Mouse (Mus musculus): ENCODE measurements around the gene Rpusd2. TPM values are rescaled to one million over a fixed set of nuclear protein-coding genes. Genes with fewer than 3 reads are reported as not detected.
"Not testable (repeated sequence)": the region's sequence is repeated elsewhere in the genome, so short reads cannot be mapped to it uniquely, and the experiment has no call there.

Gene Rpusd2
- total RNA-seq (2021), result 1 to 10 TPM; 4.1 to 5.5 TPM
- polyA plus RNA-seq (2012; rRNA removed), result 3.2 and 3.5 TPM in 2 replicates
- long read RNA-seq, transcript Rpusd2-201 (3 exons, 2,706 nt), result major isoform, 5 of 6 reads
- long read RNA-seq, partial matches to known transcripts, result 1 of 6 reads
- long read RNA-seq, other reads (novel, unspliced or antisense), result 0 of 6 reads

DNA sequence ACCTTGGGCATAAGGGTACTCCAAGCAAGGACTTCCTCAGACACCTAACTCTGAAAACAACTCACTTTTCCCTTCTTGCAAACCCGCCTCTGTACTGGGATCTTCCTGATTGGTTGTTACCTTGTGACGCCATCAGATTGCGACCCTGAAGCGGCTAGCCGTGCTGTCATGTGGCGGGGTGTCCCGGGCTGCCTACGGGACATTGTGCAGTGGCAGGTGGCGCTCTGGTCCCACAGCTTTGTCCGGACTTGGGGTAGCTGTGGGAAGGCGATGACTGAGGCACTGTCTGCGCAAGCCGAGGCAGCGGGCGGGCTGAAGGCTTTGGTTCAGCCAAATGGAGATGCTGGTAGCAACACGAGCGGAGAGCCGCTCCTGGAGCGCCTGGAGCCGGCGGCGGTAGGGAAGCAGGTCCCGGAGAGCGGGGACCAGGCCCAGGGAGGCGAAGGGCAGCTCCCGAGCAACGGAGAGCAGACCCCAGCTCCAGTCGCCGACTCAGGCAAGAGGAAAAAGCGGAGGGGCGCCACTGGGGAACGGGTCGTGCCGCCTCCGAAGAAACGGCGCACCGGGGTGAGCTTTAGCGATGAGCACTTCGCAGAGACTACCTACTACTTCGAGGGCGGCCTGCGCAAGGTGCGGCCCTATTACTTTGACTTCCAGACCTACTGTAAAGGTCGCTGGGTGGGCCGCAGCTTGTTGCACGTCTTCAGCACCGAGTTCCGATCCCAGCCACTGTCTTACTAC, at the start of gene Rpusd2:
TSS of gene Rpusd2 (plus strand) at position 135 of the 741 bp plus-strand sequence.
- peak; percentile 94 for DNase-seq

DNA sequence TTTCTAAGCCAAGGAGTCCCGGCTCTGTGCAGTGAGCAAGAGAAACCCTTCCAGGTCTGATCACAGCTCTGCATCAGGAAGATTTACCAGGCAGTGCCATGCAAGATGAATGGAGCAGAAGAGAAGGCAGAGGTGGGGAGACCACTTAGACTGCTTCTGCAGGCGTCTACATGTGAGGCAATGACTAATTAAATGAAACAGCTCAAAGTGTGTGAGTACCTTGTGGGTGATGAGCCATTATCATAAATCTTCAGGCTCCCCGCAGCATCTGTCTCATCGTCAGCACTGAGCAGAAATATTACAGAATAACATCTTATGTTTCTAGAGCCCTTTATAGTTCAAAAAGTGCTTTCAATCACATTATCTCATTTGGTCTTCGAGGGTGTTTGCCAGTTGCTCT, 39.1 kb upstream of the Rpusd2 start:
- DNase-seq, result no peak

DNA sequence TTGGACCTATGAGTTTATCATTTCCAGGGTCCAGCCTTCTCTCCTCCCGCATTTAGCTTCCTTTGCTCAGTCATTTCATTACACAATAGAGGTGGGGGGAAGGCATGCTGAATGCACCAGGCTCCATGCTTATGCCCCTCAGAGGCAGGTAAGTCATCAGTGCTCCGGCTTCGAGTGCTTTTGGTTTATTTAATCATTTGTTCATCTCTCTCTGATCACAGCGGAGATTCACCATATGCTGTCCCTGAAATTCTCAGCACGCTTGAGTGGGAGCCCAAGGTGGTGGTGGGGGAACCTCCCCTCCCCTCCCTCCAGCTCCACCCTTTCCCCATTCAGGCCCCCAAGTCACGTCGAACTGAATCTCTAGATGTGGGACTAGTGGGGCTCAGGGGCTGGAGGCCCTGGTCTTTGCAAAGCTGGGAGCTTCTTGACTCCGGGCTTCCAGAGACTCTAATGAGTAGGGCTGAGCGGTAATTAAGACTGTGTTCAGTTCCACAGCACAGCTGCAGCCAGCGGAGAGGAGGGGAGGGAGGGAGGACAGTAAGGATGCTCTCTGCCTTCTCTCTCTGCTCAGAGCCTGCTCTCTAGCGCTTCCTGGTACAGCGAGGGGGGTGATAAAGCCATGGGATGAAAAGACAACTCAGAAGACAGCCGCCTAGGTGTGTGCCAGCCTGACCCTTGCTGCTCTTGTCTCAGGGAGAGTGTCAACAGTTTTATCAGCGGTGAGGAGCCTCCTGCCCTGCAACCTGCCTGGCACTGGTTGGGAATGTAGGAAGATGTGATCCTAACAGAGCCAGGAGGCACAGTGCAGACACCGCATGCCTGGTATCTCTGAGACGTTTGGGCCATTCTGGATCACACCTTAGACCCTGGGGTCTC, 38.4 kb upstream of the Rpusd2 start:
- no peak for DNase-seq

DNA sequence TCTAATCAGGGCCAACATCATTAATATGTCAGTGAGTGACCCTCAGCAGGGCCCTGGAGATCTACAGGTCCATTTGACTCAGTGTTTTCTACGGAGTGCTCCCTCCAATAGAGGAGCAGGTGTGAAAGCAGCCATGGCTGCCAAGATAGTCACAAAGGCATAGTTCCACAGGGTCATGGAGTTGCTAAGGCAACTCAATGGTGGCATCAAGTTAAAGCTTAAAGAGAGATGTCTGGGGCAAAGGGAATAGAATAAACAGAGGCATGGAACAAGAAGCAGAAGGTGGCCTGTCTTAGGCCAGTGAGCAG, 37.8 kb upstream of the Rpusd2 start:
- no peak for DNase-seq

DNA sequence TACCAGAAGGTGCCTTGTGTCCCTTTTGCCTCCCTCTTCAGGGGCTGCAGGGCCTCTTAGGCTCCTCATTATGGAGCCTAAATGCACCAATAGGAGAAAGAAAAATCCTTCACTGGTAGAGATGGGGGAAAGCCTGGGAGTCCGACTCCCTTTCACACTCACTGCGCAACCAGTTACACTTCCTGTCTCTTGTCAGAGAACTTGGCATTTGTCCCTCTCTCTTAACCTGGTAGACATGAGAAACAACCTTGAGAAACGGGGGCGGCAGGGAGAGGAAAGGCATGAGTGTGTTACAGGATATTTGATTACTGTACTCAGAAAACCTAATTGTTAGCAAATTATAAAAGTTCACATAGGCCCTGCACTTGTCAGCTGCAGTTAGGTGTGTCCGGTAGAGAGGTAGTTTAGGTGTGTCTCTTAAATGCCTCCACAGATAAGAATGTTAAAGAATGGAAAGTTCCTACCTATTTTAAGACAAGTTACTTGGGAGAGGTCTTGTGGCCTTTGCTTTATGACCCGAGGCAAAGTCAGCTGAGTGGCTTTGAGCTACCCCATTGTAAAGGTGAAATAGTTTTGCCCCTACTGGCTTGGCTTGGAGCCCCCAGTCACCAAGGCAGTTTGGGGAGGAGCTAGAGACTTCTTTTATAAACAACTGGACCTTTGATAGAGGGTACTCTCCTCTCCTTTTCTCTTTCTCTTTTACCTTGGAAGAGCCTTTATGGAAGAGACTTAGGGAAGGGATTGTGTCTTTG, 36.3 kb upstream of the Rpusd2 start:
- no peak for DNase-seq

DNA sequence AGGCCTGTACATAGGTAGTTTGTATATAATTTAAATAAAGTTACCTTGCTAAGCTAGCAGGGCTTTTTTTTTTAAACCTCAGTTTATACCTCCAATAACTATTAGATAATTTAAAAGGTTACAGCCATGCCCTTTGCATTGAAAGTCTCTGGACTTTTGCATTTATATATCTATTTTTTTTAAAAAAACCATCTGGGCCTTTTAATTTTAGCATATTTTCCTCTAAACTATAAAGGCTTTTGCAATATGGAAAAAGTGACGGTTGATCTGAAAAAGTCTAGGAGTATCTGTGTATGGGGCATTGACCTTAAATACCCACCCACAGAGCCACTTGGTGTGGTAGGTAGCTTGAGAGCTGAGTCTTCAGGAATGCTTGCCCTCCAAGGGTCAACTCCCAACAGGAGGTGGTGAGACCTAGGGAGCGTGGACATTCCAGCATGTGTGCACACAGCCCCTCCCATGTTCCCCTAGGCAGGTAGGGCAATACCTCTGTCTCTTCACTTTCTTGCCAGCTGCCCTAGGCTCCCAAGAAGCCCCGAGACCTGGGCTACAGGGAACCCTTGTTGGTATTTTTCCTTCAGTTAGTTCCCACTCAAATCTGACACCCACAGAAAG, 35.5 kb upstream of the Rpusd2 start:
- no peak for DNase-seq

DNA sequence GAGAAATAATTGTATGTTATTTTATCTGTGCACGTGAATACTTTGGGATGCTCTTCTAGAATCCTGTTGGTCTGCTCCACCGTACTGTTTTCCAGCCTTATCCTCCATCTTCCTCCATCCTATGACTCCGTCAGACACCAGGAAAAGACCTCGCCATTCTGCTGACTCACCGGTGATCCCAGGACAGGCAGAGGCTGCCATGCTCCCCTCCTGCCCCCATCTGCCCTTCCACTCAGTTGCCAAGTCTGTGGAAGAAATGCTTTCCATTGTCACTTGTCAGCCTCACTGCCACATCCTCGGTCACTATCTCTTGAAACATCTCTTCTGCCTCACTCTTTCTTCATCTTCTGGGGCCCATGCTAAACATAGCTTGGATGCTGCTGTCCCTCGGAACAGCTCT, 27.7 kb upstream of the Rpusd2 start:
- DNase-seq, result no peak

DNA sequence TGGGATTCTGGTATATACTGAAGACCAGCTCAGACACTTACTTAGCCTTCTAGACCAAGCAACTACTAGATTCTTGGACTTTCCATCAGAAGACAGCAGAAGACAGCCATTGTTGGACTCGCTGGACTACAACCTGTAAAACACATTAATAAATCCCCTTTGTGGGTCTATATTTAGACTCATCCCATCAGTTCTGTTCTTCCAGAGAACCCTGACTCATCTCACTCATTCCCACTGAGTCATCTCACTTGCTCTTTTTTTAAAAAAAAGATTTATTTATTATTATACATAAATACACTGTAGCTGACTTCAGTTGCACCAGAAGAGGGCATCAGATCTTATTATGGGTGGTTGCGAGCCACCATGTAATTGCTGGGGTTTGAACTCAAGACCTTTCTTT, 25.2 kb upstream of the Rpusd2 start:
- no peak for DNase-seq

DNA sequence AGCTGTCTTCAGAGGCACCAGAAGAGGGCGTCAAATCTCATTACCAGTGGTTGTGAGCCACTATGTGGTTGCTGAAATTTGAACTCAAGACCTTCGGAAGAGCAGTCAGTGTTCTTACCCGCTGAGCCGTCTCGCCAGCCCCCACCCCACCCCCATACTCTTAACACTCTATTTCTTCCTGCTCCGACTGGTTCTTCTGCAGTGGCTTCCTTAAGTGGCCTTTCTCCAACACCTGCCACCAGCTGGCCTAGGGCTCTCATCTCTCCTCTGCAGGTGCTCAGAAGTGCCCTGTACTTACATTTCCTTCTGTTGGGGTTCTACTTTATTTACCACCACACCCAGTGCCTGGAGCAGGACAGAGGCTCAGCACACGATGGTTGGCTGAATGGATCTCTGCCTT, 19.6 kb upstream of the Rpusd2 start:
- no peak for DNase-seq

DNA sequence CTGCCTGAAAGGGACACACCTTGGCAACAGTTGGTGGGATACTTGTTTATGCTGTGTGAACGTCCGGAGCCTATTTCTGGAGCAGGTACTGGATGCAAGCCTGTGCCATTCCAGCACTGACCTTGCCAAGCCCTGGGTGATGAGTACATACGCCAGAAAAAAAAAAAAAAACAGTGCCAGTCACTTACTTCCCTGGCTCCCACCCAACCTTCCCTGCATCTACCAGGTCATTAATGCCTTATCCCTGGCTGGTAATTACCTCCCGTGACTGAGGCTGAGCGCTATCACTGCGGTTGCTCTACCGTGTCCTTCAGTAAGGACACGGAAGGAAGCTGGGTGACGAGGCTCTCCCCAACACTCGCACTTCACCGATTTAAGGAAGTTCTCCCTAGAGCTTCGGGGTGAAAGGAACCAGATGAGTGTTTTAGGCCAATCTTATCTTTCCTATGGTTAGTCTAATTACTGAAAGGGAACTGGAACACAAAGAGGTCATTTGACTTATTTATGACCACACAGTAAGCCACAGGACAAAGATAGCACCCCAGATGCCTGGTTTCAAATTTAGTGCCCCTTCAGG, 18.9 kb upstream of the Rpusd2 start:
- DNase-seq, result peak; percentile 57

DNA sequence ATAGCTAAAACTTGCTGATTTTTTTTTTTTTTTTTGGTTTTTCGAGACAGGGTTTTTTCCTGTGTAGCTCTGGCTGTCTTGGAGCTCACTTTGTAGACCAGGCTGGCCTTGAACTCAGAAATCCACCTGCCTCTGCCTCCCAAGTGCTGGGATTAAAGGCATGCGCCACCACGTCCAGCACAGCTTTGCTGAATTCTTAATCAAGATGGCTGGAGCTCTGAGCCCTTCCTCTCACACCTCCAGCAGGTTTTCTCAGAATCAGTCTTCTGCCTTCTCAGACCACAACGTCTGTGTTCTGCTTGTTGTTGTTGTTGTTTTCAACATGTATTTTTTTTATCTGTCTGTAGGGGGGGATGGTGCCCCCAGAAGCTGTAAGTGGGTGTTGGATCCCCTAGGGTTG, 18.3 kb upstream of the Rpusd2 start:
- DNase-seq, result not testable (repeated sequence)

DNA sequence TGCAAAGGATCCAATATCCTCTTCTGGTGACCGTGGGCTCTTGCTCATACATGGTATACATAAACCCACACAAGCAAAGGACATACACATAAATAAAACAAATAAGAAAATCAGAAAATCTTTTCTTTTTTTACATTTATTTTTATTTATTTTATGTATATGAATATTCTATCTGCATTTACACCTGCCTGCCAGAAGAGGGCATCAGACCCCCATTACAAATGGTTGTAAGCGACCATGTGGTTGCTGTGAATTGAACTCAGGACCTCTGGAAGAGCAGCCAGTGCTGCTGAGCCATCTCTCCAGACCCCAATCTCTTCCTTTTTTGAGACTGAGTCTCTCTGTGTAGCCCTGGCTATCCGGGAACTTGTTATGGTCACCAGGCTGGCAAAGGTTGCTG, 16.9 kb upstream of the Rpusd2 start:
- DNase-seq, result no peak

DNA sequence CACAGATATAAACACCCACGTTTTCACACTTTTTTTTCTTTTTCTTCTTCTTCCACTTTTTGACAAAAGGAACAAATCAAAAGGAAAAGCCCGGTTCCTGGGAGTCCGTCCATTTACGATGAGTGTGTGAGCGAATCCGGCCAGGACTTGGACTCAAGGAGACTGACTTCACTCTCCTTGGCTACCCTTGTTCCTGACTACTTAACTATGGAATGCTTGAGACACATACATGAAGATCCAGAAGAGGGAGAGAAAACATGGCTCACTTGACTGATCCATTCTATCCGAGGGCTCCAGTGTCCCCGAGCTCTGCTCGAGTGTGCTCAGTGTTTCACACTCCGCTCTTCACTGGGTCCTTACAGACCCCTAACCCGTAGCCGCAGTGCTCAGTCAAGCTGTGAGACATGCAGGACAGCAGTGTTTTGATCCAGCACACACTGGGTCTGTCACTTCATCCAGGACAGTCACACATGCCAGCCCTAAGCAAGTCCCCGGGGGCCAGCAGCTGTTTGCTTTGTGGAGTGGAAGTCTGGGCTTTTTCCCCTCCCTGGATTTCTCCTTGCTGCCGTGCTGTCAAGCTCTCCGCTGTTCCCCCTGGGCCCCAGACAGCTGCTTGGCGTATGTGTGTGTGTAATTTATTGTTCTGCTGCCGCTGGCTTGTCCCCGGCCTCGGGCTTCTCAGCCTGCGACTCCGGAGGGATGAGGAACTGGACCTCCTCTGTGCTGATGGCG, 16.0 kb upstream of the Rpusd2 start:
- DNase-seq, result no peak

DNA sequence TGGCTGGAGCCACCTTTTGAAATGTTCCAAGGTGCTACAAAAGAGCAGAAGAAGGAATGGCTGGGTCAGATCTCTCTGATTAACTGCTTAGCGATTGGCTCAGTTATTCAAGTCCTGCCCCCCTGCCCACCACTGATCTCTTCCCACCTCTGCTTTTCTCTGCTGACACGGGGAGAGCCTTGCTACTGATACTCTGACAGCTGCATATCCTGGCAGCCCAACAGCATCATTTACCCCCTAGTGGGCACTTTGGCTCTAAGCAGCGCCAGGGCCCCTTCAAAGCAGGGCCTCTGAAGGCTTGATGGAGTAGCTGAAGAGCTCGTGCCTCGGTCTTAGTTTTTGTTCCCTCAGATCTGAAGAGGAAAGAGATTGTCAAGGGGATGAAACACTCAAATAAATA, 15.5 kb upstream of the Rpusd2 start:
- DNase-seq, result no peak

DNA sequence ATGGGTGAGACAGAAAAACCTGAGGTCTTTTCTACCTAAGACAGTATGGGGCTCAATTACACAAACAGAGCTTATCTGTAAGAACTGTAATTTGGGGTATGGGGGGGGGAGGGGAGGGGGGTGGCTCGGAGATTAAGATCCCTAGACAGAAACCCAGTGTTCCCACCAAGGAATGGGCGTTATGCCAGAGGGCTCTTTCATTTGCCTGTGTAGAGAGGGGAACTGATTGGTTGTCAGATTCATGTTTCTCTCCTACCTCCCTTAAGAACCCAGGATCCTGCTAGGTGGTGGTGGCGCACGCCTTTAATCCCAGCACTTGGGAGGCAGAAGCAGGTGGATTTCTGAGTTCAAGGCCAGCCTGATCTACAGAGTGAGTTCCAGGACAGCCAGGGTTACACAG, 15.1 kb upstream of the Rpusd2 start:
- no peak for DNase-seq

DNA sequence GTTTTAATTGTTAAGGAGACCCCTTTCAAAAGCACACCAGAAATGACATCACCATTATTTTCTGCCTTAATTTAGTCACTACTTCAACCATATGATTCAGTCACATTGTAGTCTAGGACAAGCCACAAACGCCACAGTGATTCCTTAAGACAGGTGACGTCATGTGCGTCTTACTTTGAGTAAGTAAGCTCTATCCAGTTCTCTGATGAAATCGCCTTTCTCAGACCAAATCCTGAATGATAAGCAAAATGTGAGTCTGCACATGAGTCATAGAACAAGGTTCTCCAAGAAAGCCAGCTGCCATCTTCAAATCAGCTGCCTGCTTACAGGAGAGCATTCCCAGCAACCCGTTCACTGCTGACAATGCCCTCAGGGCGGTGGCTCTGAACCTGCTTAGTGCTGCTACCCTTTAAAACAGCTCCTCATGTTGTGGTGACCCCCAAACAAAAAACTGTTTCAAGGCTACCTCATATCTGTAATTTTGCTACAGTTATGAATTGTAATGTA, 11.4 kb upstream of the Rpusd2 start:
- DNase-seq, result no peak

DNA sequence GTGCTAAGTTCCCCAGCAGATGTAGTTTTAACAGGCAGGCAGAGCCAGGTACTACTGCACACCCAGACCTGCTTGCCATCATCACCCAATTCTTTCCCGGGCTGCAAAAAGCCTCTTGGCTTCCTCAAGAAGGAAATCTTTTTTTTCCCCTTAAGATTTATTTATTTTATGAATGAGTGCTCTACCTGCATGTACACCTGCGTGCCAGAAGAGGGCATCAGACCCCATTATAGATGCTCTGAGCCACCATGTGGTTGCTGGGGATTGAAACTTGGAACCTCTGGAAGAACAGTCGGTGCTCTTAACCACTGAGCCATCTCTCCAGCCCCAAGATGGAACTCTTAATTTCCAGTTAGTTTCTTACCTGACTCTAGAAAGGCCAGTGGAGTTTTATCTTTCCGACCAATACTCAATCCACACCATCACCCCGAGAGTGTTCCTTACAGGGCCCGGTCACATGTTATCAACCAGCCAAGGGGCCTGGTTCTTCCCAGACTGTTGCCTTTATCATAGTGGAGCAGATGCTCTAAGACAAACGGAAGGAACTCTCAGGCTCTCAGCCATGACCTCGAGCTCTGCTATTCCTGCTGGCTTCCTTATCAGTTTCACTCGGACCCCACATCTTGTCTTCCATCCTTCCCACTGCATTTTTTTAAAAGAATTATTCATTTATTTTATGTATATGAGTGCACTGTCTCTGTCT, 9.9 kb upstream of the Rpusd2 start:
- no peak for DNase-seq

DNA sequence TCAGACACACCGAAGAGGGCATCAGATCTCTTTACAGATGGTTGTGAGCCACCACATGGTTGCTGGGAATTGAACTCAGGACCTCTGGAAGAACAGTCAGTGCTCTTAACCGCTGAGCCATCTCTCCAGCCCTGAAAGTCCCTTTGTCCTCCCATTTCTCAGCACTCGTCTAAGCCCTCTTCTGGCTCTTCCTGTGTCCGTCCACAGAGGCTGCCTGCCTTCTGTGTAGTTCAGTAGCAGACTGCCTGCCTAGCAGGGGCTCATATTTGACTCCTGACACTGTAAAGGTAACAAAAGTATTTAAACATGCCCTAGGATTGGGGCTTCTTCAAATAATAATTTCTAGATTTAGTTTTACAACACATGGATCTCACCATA, 9.4 kb upstream of the Rpusd2 start:
- DNase-seq, result no peak

DNA sequence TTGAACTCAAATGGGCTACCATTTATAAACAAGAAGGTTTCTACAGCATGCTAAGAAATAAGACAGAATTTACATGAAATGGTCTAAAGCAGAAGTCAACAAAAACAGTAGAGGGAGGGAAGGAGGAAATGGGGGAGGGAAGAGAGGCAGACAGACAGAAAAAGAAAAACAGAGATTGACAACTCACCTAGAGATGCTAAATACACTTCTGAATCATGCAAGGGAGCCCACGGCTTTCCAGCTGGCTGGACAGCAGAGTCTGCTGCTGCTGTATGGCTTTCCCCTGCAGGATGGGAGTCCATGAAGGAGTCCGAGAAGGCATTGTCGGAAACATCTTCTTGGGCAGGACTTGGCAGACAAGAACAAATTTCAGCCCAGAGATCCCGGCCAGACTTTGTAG, 7.6 kb upstream of the Rpusd2 start:
- DNase-seq, result no peak

DNA sequence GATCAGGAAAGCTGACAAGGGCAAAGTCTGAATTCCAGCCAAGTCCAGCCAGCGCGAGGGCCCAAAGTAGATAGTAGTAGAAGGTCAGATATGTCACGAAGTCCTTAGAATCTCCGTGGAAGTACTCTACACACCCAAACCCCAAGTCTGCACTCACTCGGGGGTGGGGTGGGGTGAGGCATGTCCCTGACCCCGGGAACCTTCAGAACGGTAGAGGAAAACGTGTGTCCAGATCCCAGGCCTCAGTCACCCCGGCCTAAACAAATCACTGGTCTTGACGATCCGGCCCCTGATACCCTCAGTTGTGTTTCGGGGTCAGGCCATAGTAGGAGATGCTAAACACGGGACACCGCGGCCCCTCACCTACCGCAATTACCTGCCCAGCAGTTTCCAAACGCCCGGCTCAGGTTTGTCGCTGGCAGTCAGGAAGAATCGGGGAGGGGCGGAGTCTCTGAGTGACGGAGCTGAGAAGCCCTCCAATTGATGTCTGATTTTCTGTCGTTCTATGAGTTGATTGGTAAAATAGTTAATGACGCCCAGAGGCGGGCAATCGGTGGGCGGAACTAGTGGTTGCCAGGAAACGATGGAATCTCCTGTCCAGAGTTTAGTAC, 5.5 kb upstream of the Rpusd2 start, which contains the start of gene Ccdc32:
TSS of gene Ccdc32 (minus strand) at position 453 of the 611 bp plus-strand sequence.
- peak; percentile 95 for DNase-seq
